Mouse (Mus musculus) spleen, adult 2 months (tissue): ENCODE measurements around the gene Scrn1. TPM values are rescaled to one million over a fixed set of nuclear protein-coding genes. Genes with fewer than 3 reads are reported as not detected.

Experiments used
- DNase-seq, 2 experiments: peaks; one replicate each; pipeline versions ENCODE4 v3.0.0 to v3.0.0-alpha.2; 2012 to 2021; ENCODE audit warnings: low spot score in 2 of 2, low read depth in 1 of 2
- H3K27ac ChIP-seq: fragments of 200-500 bp; 2 replicates; pipeline ENCODE4 v1.5.1; 2012; ENCODE audit warnings: low read length, inconsistent platforms; ENCODE audit not compliant: insufficient read depth
- H3K27me3 ChIP-seq: fragments of 200-500 bp; 2 replicates; pipeline ENCODE4 v1.6.1; 2012; ENCODE audit warnings: mild to moderate bottlenecking, moderate library complexity, low read length, inconsistent platforms; ENCODE audit not compliant: control insufficient read depth, insufficient read depth
- H3K36me3 ChIP-seq: fragments of 200-500 bp; 2 replicates; pipeline ENCODE4 v1.6.1; 2012; ENCODE audit warnings: mild to moderate bottlenecking, low read length, inconsistent platforms; ENCODE audit not compliant: control insufficient read depth, insufficient read depth
- H3K4me1 ChIP-seq: fragments of 200-500 bp; 2 replicates; pipeline ENCODE4 v1.6.1; 2011; ENCODE audit warnings: inconsistent platforms; ENCODE audit not compliant: control insufficient read depth, insufficient read depth, insufficient read length
- H3K4me3 ChIP-seq: fragments of 200-500 bp; 2 replicates; pipeline ENCODE4 v1.5.1; 2011; ENCODE audit warnings: mild to moderate bottlenecking, inconsistent platforms; ENCODE audit not compliant: insufficient read depth, insufficient read length; ENCODE audit errors: extremely low read depth
- CTCF ChIP-seq: fragments of 200-500 bp; IDR thresholded peaks from 2 replicates; pipeline ENCODE4 v1.5.1; 2011; ENCODE audit warnings: mild to moderate bottlenecking, inconsistent platforms; ENCODE audit not compliant: insufficient read depth, insufficient read length, insufficient replicate concordance; ENCODE audit errors: extremely low read depth
- POLR2A ChIP-seq: fragments of 200-500 bp; IDR thresholded peaks from 2 replicates; pipeline ENCODE4 v1.6.1; 2011; ENCODE audit warnings: low read depth, low read length, inconsistent platforms
- WGBS: fragments of 180-500 bp; shearing (Covaris S2); methylation state at CpG from one replicate; pipeline ENCODE4 v1.1.7; 2018; 5-methylcytosine and 5-hydroxymethylcytosine counted together
- polyA plus RNA-seq: library from polyadenylated mRNA; depleted of rRNA; stranded (reverse); fragments of >200 nt; gene quantifications from 2 replicates; pipeline ENCODE4 v1.2.3, GENCODE M21; 2012

The Scrn1 gene
- polyA plus RNA-seq, 1 experiment, result 0.54 TPM

GRCm38 (mm10) chr6:54595330-54595878, 29.1 kb upstream of the Scrn1 start:
- TF ChIP-seq POLR2A, result no peak
- no peak for TF ChIP-seq CTCF
- WGBS, result 2% methylated on average over 45 of the region's 48 CpGs
- H3K4me1 ChIP-seq, result peaks cover 3% of the 10 kb centered on the region
- no peaks in the 10 kb centered on the region for H3K36me3 ChIP-seq
- no peak for DNase-seq
- peaks cover 10% of the 10 kb centered on the region for H3K27me3 ChIP-seq
- peak overlapping the region; percentile 62 for H3K4me3 ChIP-seq
- H3K27ac ChIP-seq, result no peak overlapping the region

DNA sequence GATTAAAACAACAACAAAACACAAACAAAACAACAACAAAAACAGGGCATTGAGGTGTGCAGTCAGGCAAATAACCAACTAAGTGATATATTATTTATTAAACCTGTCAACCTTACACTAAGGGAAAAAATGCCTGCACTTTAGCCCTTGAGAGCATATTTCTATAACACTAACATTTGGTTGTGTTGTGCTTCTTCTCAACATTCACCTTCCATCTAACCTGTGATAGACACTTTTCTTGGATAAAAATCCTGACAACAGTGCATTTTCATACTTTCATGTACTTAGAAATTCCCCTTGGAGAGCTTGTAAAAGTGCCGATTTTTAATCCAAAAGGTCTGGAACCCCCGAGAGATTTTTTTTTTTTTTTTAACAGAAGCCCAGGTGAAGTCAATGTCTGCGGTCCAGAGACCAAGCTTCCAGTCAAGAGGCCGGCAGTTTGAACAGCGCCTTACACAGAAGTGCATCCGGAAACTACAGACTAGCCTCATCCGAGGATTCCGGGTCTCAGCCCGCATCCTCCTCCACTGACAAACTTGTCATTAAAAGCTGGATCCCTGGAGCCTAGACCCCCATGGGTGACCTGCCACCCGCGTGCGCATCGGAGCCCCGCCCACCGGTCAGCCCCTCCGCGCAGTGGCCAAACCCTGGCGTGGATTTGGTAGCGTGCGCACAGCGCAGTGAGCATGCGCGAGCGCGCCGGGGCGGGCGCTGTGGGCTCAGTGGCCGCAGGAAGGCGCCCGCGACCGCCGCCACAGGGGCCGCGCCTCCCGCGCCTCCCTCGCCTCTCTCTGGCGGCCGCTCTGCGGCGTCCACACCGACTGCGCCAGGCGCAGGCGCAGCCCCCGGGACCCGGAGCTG, 28.4 kb upstream of the Scrn1 start, which contains the start of gene Plekha8:
Plekha8 (plus strand) TSS at position 643 of the 861 bp plus-strand sequence.
- peaks cover 10% of the 10 kb centered on the region for H3K27me3 ChIP-seq
- under 1% methylated on average over 48 of the region's 49 CpGs for WGBS
- peak; percentile 23 to 83 for DNase-seq
- TF ChIP-seq POLR2A, result no peak
- no peak for TF ChIP-seq CTCF
- H3K36me3 ChIP-seq, result no peaks in the 10 kb centered on the region
- peaks cover 3% of the 10 kb centered on the region for H3K4me1 ChIP-seq
- H3K4me3 ChIP-seq, result peak within 1 kb of the TSS; percentile 62
- no peak within 1 kb of the TSS for H3K27ac ChIP-seq

GRCm38 (mm10) chr6:54593766-54594468, 27.6 kb upstream of the Scrn1 start:
- peaks cover 3% of the 10 kb centered on the region for H3K4me1 ChIP-seq
- no peak for DNase-seq
- H3K27me3 ChIP-seq, result peaks cover 10% of the 10 kb centered on the region
- no peak overlapping the region for H3K27ac ChIP-seq
- TF ChIP-seq POLR2A (no peak), CTCF (no peak)
- no peak overlapping the region for H3K4me3 ChIP-seq
- 55% methylated on average over 8 of the region's 8 CpGs for WGBS
- no peaks in the 10 kb centered on the region for H3K36me3 ChIP-seq

DNA sequence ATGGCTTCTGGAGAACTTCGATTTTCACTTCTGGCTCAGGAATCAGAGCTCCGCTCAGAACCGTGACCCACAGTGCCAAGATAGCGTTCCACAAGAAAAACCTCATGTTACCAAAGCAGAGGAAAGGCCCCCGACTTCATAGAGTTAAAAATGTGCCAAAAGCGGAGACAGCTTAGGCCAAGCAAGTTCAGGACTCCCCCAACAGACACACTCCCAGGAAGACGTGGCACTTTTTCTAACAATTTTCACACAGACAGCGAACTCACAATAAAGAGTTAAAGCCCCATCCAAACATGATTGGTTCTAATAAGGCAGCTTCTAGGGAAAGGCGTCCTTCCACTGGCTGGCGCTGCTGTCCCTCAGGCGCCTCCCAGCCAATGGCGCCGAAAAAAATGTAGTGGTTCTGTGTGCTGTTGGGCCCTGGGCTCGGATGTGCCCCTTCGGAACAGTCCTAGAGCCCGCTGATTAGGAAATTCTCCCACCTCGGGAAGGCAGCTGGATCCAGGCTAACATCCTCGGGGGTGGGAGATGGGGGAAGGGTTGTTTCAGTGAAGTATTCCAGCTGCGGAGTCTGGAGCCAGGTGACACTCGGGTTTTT, 26.7 kb upstream of the Scrn1 start:
- Histone ChIP-seq H3K4me3 (peak overlapping the region; percentile 54), H3K27ac (no peak overlapping the region), H3K4me1 (peaks cover 3% of the 10 kb centered on the region), H3K27me3 (peaks cover 10% of the 10 kb centered on the region), H3K36me3 (no peaks in the 10 kb centered on the region)
- 1% methylated on average over 20 of the region's 20 CpGs for WGBS
- no peak for TF ChIP-seq POLR2A
- no peak for TF ChIP-seq CTCF
- peak; percentile 18 to 85 for DNase-seq

GRCm38 (mm10) chr6:54591778-54592177, 25.5 kb upstream of the Scrn1 start:
- no peaks in the 10 kb centered on the region for H3K36me3 ChIP-seq
- no peak for TF ChIP-seq CTCF
- TF ChIP-seq POLR2A, result no peak
- H3K4me3 ChIP-seq, result no peak overlapping the region
- peaks cover 3% of the 10 kb centered on the region for H3K4me1 ChIP-seq
- no peak for DNase-seq
- H3K27me3 ChIP-seq, result peaks cover 10% of the 10 kb centered on the region
- no peak overlapping the region for H3K27ac ChIP-seq
- WGBS, result 70% methylated on average over 6 of the region's 6 CpGs

DNA sequence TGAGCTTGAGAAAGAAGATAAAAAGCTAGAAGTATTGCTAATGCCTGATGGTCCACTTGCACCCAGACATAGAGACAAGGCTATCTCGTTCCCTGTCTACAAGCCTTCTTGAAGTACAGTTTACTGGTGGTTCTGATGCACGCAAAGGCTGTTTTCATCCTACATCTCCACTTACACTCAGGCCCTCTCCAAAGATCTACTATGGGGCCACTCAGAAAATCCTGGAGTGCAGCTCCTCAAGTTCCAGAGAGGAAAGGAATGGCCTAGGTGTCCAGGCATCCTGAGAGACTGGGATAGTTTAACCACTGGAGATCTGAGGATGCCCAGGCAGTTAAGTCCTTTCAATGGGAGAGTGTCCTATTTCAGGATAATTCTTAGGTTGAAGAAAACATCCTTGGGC, 24.4 kb upstream of the Scrn1 start:
- no peak for TF ChIP-seq CTCF
- TF ChIP-seq POLR2A, result no peak
- Histone ChIP-seq H3K27me3 (peaks cover 10% of the 10 kb centered on the region), H3K4me3 (no peak overlapping the region), H3K27ac (no peak overlapping the region), H3K36me3 (no peaks in the 10 kb centered on the region), H3K4me1 (peaks cover 3% of the 10 kb centered on the region)
- no peak for DNase-seq
- WGBS, result 88% methylated on average over 2 of the region's 2 CpGs
